Mouse (Mus musculus) hindbrain, postnatal 0 days (tissue): ENCODE data around the gene Vasn. TPM values are rescaled to one million over a fixed set of nuclear protein-coding genes. Genes with fewer than 3 reads are reported as not detected.

Experiments used
- ATAC-seq: fragments of 200-750 bp; cut with Nextera tagmentation; 2 replicates; pipeline ENCODE4 v1.8.0; 2017; ENCODE audit warnings: mild to moderate bottlenecking, moderate TSS enrichment, moderate library complexity
- DNase-seq: peaks from one replicate; pipeline ENCODE4 v3.0.0-alpha.2; 2015; ENCODE audit warnings: low spot score
- H3K27ac ChIP-seq: fragments of 300-500 bp; sonication (generic); 2 replicates; pipeline ENCODE4 v1.5.1; 2014; ENCODE audit warnings: mild to moderate bottlenecking
- H3K27me3 ChIP-seq: fragments of 300-500 bp; sonication (generic); 2 replicates; pipeline ENCODE4 v1.6.1; 2014; ENCODE audit warnings: low read length, mixed read lengths; ENCODE audit not compliant: insufficient read depth
- H3K36me3 ChIP-seq: fragments of 300-500 bp; sonication (generic); 2 replicates; pipeline ENCODE4 v1.6.1; 2014; ENCODE audit warnings: low read length, mixed read lengths; ENCODE audit not compliant: insufficient read depth
- H3K4me1 ChIP-seq: fragments of 300-500 bp; sonication (generic); 2 replicates; pipeline ENCODE4 v1.6.1; 2014; ENCODE audit warnings: antibody characterized with exemption, low read length, mixed read lengths; ENCODE audit not compliant: insufficient read depth
- H3K4me2 ChIP-seq: fragments of 300-500 bp; sonication (generic); 2 replicates; pipeline ENCODE4 v1.6.1; 2014; ENCODE audit warnings: low read depth, mild to moderate bottlenecking, low read length, moderate library complexity, mixed read lengths
- H3K4me3 ChIP-seq: fragments of 300-500 bp; sonication (generic); 2 replicates; pipeline ENCODE4 v1.5.1; 2014; ENCODE audit warnings: low read length
- H3K9ac ChIP-seq: fragments of 300-500 bp; sonication (generic); replicated peaks from 2 replicates; pipeline ENCODE4 v1.6.1; 2014; ENCODE audit warnings: mild to moderate bottlenecking, low read length, moderate library complexity, mixed read lengths
- H3K9me3 ChIP-seq: fragments of 300-500 bp; sonication (generic); 2 replicates; pipeline ENCODE4 v1.6.1; 2016; ENCODE audit warnings: low read length, mixed read lengths
- CTCF ChIP-seq: IDR thresholded peaks from 2 replicates; pipeline ENCODE4 v1.5.1; 2016; ENCODE audit warnings: antibody characterized with exemption, control low read depth, low read depth
- WGBS: fragments of 180-500 bp; shearing (Covaris S2); extraction: QIAGEN DNeasy Blood & Tissue Kit; methylation state at CpG from one replicate; pipeline ENCODE4 v1.1.7; 2014; 5-methylcytosine and 5-hydroxymethylcytosine counted together
- polyA plus RNA-seq: library from polyadenylated mRNA; unstranded; fragments of >200 nt; fragmentation: Nextera tagmentation; extraction: Ambion mirVana; gene quantifications from 2 replicates; pipeline ENCODE4 v1.2.1, GENCODE M21; 2015
- total RNA-seq: library from RNA; depleted of rRNA; stranded (reverse); fragments of >200 nt; gene quantifications from 2 replicates; pipeline ENCODE4 v1.2.3, GENCODE M21; 2014

The Vasn gene
- total and polyA plus RNA-seq, 2 experiments from 2014 or later, result 7.3 to 18.4 TPM

GRCm38 (mm10) chr16:4659326-4659725, 19.6 kb downstream of the Vasn start:
- Histone ChIP-seq H3K4me3 (no peak overlapping the region), H3K27me3 (no peaks in the 10 kb centered on the region), H3K36me3 (peaks cover 7% of the 10 kb centered on the region; the same call in 1 of the 2 replicates), H3K4me1 (no peaks in the 10 kb centered on the region; the same call in 1 of the 2 replicates), H3K4me2 (no peak overlapping the region), H3K9me3 (no peaks in the 10 kb centered on the region), H3K9ac (no peak overlapping the region), H3K27ac (no peak overlapping the region)
- DNase-seq (no peak), ATAC-seq (no peak)
- 28% methylated on average over 2 of the region's 2 CpGs for WGBS
- no peak for TF ChIP-seq CTCF

DNA sequence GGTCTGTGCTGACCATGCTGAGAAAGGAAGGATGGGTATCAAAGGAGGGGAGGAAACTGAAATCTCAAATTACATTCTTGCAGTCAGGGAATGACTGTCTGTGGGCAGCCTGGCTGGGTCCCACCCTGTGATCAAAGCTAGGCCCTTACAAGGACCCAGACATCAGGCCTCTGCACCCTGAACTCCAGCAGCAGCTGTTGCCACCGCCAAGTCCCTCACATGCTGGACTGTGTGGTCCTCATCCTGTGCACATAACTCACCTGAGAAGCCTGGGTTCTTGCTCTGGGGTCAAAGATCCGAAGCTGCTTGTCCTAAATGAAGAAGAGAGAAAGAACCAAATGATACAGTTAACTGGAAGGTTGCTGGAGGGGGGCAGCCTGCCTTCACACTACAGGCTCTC, 21.9 kb downstream of the Vasn start:
- Histone ChIP-seq H3K4me1 (no peaks in the 10 kb centered on the region; the same call in 1 of the 2 replicates), H3K36me3 (peaks cover 15% of the 10 kb centered on the region; the same call in 1 of the 2 replicates), H3K27ac (no peak overlapping the region), H3K9ac (no peak overlapping the region), H3K27me3 (no peaks in the 10 kb centered on the region), H3K9me3 (no peaks in the 10 kb centered on the region), H3K4me3 (no peak overlapping the region), H3K4me2 (no peak overlapping the region)
- 74% methylated on average over 2 of the region's 2 CpGs for WGBS
- no peak for ATAC-seq
- no peak for TF ChIP-seq CTCF
- no peak for DNase-seq

DNA sequence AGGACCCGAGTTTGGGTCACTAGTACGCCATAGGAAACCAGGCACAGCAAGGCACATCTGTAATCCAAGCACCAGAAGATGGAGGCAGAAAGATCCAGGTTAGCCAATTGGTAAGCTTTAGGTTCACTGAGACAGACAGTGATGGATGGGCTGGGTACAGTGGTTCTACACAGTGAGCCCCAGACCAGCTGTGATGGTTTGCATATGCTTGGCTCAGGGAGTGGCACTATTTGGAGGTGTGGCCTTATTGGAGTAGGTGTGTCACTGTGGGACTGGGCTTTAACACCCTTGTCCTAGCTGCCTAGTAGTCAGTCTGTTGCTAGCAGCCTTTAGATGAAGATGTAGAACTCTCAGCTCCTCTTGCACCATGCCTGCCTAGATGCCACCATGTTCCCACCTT, 24.1 kb downstream of the Vasn start:
- H3K9ac ChIP-seq, result no peak overlapping the region
- WGBS, result 83% methylated on average over 2 of the region's 2 CpGs
- no peaks in the 10 kb centered on the region; the same call in 1 of the 2 replicates for H3K4me1 ChIP-seq
- no peaks in the 10 kb centered on the region for H3K27me3 ChIP-seq
- ATAC-seq, result no peak
- DNase-seq, result no peak
- H3K27ac ChIP-seq, result no peak overlapping the region
- H3K36me3 ChIP-seq, result peaks cover 15% of the 10 kb centered on the region; the same call in 1 of the 2 replicates
- no peaks in the 10 kb centered on the region for H3K9me3 ChIP-seq
- H3K4me3 ChIP-seq, result no peak overlapping the region
- no peak for TF ChIP-seq CTCF
- no peak overlapping the region for H3K4me2 ChIP-seq

GRCm38 (mm10) chr16:4665726-4666125, 26.0 kb downstream of the Vasn start:
- no peaks in the 10 kb centered on the region for H3K27me3 ChIP-seq
- 98% methylated on average over 2 of the region's 2 CpGs for WGBS
- no peak for TF ChIP-seq CTCF
- no peak overlapping the region for H3K4me3 ChIP-seq
- DNase-seq, result no peak
- no peaks in the 10 kb centered on the region for H3K9me3 ChIP-seq
- H3K36me3 ChIP-seq, result peaks cover 15% of the 10 kb centered on the region; the same call in 1 of the 2 replicates
- no peak overlapping the region for H3K27ac ChIP-seq
- H3K4me2 ChIP-seq, result no peak overlapping the region
- no peaks in the 10 kb centered on the region for H3K4me1 ChIP-seq
- H3K9ac ChIP-seq, result no peak overlapping the region
- ATAC-seq, result no peak

- Histone ChIP-seq H3K4me1 (no peaks in the 10 kb centered on the region), H3K4me3 (no peak overlapping the region), H3K9ac (no peak overlapping the region), H3K27me3 (no peaks in the 10 kb centered on the region), H3K4me2 (no peak overlapping the region), H3K9me3 (no peaks in the 10 kb centered on the region), H3K27ac (no peak overlapping the region), H3K36me3 (peaks cover 15% of the 10 kb centered on the region; the same call in 1 of the 2 replicates)
- peak; percentile 96 for TF ChIP-seq CTCF
- ATAC-seq (peak; percentile 93), DNase-seq (peak; percentile 96)
- WGBS, result 26% methylated on average over 3 of the region's 3 CpGs
Observed at GRCm38 (mm10) chr16:4667190-4667808, 27.6 kb downstream of the Vasn start.

GRCm38 (mm10) chr16:4670317-4670716, 30.6 kb downstream of the Vasn start:
- peaks cover 23% of the 10 kb centered on the region for H3K36me3 ChIP-seq

GRCm38 (mm10) chr16:4674091-4674490, 34.4 kb downstream of the Vasn start:
- H3K27ac ChIP-seq, result no peak overlapping the region
- H3K9ac ChIP-seq, result no peak overlapping the region
- H3K27me3 ChIP-seq, result no peaks in the 10 kb centered on the region
- TF ChIP-seq CTCF, result no peak
- no peak for ATAC-seq
- no peak overlapping the region for H3K4me3 ChIP-seq
- H3K36me3 ChIP-seq, result peaks cover 19% of the 10 kb centered on the region
- H3K4me2 ChIP-seq, result no peak overlapping the region
- DNase-seq, result no peak
- WGBS, result 81% methylated on average over 4 of the region's 4 CpGs
- no peaks in the 10 kb centered on the region for H3K9me3 ChIP-seq
- H3K4me1 ChIP-seq, result peaks cover 4% of the 10 kb centered on the region

More at GRCm38 (mm10) chr16:4670317-4670716, 30.6 kb downstream of the Vasn start:
- no peak overlapping the region for H3K4me3 ChIP-seq
- no peaks in the 10 kb centered on the region for H3K9me3 ChIP-seq
- DNase-seq (no peak), ATAC-seq (no peak)
- WGBS, result 77% methylated on average over 5 of the region's 5 CpGs
- H3K4me2 ChIP-seq, result no peak overlapping the region
- TF ChIP-seq CTCF, result no peak
- H3K27ac ChIP-seq, result no peak overlapping the region
- no peaks in the 10 kb centered on the region for H3K4me1 ChIP-seq
- H3K9ac ChIP-seq, result no peak overlapping the region
- H3K27me3 ChIP-seq, result no peaks in the 10 kb centered on the region
